Mouse (Mus musculus): ENCODE measurements around the gene Tagln3.

The Tagln3 gene

GRCm38 (mm10) chr16:45718296-45718695 is 6.1 kb downstream of the Tagln3 start:
- no peak for DNase-seq

DNA sequence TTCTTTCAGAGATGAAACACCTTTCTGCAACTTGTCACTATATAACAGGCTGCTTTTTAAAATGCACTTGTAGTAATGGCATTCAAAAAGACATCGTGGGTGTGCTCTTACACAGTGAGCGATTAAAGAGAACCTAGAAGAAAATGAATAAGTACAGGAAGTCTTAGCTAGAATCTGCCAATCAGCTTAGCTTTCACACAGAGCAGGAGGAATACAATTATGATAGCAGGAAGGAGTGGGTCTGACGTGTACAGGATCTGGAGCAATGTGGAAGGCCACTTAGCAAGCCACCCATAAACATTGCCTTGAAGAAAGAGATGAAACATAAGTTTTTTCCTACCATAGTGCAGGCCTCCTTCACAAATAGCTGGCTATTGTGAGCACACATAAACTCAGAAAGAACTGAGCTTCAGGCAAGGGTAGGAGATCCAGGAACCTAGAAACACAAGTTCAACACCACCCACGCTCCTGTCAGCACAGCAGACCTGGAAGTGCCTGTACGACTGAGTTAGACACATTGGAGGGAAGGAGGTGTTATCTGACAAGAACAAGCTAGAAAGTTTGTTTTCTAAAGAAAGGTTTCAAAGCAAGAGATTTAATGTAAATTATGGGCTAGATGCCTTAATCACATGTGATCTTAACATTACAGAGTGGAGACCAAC is 9.8 kb downstream of the Tagln3 start:
- no peak for DNase-seq

DNA sequence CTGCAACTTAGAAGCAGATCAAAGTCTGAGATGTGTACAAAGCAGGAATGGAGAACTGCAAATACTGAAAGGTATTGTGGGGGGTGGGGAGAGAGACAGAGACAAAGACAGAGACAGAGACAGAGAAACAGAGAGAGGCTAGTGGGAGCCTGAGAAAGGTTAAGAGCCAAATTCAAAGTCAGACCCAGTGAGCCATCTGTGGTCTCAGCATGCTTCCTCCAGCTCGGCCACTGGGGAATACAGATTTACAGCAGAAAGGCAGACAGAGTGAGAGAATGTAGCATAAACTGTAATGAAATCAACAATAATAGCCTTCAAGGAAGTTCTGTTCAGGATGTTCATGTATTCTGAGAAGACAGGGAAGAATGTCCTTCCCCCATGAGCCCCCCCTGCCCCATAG is 10.5 kb downstream of the Tagln3 start:
- no peak for DNase-seq

DNA sequence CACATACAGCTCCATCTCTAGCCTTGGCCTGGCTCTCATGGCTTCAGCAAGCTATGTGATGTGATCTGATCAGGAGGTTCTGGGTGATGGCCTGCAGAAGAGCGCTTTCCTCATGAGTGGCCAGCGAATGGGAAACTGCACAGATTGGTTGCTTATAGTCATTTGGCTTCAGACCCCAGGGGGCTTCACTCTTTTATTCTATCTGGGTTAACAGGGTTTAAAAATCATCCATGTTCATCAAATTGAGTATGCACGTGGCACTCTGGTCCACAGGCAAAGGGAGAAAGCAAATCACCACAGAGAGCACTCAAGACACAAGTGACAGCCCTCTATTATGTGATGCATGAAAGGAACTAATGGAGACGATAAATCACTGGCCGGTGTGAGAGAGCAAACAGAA is 11.1 kb downstream of the Tagln3 start:
- DNase-seq, result no peak

GRCm38 (mm10) chr16:45711263-45711662 is 13.1 kb downstream of the Tagln3 start:
- DNase-seq, result no peak

DNA sequence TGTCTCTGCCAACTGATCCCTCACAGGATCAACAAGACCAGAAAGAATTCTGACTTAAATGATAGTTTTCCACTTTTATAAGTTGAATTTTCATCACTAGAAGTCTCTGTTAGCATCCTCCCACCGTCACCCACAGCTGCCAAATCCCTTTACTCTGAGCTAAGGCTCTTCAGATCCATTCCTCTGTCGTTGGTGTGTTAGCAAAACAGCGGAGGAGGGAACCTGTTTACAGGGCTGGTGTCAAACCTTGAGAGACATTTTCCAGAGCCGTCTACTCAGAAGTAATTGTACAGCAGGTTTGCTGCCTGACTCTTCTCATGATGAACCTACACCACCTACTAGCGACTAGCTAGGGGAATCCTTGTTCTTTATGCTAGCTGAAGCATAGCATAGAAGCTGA is 25.1 kb downstream of the Tagln3 start:
- no peak for DNase-seq

- DNase-seq, result no peak
These were observed 26.4 kb downstream of the Tagln3 start for GRCm38 (mm10) chr16:45697996-45698395.

GRCm38 (mm10) chr16:45695445-45696160 is 28.8 kb downstream of the Tagln3 start:
- DNase-seq, result no peak

DNA sequence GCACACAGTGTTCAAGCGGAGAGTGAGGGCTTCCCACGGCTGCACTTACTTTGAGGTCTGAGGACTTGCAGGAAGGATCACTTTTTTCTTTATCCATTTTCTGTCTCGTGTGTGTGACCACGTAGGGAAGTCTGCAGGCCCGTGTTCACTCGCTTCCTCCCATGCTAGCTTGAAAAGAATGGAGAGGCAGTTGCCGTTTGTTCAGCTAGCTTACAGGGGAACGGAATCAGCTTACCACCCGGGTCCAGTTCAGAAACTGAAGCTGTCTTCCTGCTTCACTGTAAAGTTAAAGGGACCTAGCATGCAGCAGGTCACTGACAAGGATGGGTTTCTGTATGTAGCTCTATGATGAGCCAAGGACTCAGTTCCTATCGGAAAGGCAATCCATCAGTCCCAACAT is 30.9 kb downstream of the Tagln3 start, which contains the start of gene Tmprss7:
TSS of gene Tmprss7 (minus strand) at position 101 of the 400 bp plus-strand sequence.
- DNase-seq, result no peak

DNA sequence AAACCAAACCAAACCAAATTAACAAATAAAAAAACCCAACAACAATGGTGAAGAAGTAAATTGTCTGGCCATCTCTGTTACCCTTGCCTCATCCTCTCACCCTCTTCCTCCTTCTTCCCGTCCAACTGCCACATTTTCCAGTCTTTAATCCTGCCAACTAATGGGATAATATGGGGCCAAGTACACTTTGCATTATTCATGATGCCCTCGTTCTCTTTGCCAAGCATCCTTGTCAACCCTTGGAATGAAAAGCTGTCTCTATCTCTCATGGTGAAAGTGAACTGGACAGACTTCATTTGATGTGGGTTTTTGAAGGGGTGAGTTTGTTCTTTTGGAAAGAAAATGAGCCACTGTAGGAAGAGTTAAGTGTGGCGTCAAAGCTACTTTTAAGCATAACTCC is 31.6 kb downstream of the Tagln3 start:
- DNase-seq, result no peak

GRCm38 (mm10) chr16:45690178-45690577 is 34.2 kb downstream of the Tagln3 start:
- DNase-seq, result no peak

DNA sequence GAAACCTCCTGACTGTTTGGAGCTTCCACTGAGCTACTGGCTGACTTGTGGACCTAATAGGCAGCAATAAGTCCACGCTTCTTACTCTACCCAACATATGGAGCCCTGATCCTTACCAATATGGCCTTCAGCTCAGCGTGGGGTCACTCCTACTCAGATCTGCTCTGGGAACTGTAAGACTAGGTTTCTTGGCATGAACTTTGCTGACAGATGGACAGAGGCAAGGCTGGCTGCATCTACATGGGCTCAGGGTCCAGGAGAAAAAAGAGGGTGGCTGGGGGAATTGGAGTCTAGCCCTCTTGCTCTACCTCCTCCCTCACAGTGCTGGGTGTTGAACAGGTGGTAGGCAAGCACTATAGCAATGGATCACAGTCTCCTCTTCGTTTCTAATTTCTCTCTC is 37.6 kb downstream of the Tagln3 start:
- DNase-seq, result no peak

DNA sequence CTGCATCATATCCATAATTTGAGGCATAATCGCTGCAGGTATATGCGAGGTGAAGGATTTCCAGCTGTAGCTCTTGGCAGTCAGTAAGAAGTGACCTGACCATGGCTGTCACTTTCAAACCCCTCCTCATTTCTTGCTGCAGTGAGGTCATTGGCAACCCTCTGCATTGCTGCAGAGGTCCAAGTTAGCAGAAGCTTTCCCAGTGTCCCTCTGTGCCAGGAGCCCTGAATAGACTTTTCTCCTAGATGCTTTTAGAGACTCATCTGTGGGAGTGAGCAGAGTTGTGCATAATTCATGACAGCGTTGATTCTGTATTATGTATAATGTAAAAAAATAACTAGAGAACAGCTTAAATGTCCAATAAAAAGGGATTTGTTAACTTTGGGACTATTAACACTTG is 39.1 kb downstream of the Tagln3 start:
- no peak for DNase-seq

DNA sequence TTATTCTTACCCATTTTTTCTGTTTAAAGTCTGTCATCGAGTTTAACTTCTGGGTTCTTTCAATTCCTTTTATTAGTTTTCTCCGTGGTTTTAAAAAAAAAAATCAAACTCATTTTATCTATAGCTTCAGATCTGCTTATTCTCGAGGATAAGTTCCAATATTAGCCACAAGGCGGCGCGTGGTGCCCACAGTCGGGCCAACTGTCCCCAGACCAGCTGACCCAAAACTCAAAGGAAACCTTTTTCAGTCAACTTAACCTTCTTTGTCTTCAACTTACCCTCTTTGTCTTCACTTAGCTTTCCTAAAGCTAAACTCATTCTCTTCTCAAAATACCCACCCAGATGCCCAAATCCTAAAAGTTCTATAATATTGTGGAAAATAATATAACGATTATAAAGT is 39.6 kb downstream of the Tagln3 start:
- DNase-seq, result peak; percentile 84

GRCm38 (mm10) chr16:45676462-45676861 is 47.9 kb downstream of the Tagln3 start:
- DNase-seq, result peak; percentile 13

- no peak for DNase-seq
These were observed 54.4 kb downstream of the Tagln3 start for GRCm38 (mm10) chr16:45670005-45670404.

DNA sequence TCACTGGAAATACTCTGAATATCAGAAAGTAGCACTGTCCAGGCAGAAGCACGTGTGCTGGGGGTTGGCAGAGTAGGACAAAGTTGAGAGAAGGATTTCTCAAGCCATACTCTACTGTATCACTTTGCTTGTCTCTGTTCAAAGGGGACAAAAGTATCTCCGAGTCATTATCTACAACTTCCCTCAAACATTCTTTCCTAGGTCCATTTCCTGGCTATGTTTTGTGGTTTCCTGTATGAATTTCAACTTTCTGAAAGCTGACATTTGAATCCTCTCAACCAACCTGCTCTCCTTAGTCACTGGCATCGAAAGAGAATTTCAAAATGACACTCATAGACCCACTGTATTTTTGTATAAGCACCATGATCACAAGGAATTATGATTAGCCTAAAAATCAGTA is 56.2 kb downstream of the Tagln3 start:
- DNase-seq, result no peak

- DNase-seq, result peak; percentile 32
These were observed 58.3 kb downstream of the Tagln3 start for GRCm38 (mm10) chr16:45666136-45666535.

DNA sequence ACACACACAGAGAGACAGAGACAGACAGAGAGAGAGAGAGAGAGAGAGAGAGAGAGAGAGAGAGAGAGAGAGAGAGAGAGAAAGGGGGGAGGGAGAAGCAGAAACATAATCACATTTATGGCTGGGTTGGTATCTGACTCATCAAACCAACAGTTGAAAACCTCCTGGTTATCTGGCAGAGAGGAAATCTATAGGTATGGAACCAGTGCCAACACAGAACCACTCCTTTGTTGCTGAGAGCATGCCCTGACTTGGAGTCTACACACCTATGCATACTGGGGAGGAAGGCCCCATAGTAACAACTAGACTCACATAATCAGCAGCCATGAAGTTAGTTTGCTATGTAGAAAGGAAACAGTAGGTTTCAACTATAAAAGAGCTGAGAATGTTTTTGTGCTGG is 62.0 kb downstream of the Tagln3 start:
- no peak for DNase-seq
